Mouse (Mus musculus): ENCODE measurements at regions not wholly inside any gene's neighbourhood (a gene's known extent, or its start where the extent isn't known, plus 50 kb on each side); places are given as distances from the start of the nearest gene placed in this dataset.

- no peak; the same call in 1 of the 2 replicates for TF ChIP-seq CTCF (IDR thresholded peaks at IDR 0.05)
- H3K4me3 ChIP-seq: peak overlapping the region; percentile 40
- intact Hi-C loops (cut with DNase I): loop anchor here (1.0 to 5.0 kb wide), 4 partner anchors 126 to 362 kb away; partner anchors contain the start of gene Lnpk
- H3K27ac ChIP-seq: no peak overlapping the region
- no peak for DNase-seq (ENCODE audit: extremely low spot score in 1 of 2, low spot score in 2 of 2)
Observed at GRCm38 (mm10) chr2:74300885-74301451, 278.3 kb downstream of the Lnpk start.

DNA sequence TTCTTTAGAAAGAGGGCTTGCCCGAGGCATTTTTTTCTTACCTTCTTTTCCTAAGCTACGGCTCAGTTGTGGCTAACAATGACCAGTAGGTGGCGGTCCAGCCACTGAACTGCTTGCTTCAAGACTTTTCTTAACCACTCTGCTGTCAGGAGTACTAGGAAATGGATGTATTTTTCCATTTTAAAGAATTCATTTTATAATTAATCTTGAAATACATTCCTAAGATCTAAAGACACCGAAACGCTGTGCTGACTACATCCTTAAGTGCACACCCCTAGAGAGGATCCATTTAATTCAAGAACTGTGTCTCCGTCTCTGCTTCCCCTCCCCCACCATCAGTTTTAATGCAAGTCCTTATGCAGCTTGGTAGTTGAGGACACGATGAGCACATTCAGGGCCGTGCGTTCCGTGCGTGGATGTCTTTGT is 278.9 kb downstream of the Lnpk start:
- Histone ChIP-seq H3K27ac (no peak overlapping the region; the same call in 1 of the 2 replicates), H3K4me3 (peak overlapping the region; percentile 40)
- peak; percentile 56 to 66 for DNase-seq (ENCODE audit: extremely low spot score in 1 of 2, low spot score in 2 of 2)
- TF ChIP-seq CTCF (IDR thresholded peaks at IDR 0.05): peak; percentile 88
- intact Hi-C loops (cut with DNase I): loop anchor here (1.0 to 5.0 kb wide), 4 partner anchors 127 to 362 kb away; partner anchors contain the start of gene Lnpk

GRCm38 (mm10) chr2:74292641-74293040 is 286.6 kb downstream of the Lnpk start:
- H3K4me3 ChIP-seq: no peak overlapping the region
- H3K27ac ChIP-seq: no peak overlapping the region
- no peak for DNase-seq (ENCODE audit: extremely low spot score in 1 of 2, low spot score in 2 of 2)
- intact Hi-C loops (cut with DNase I): no loop called here
- no peak for TF ChIP-seq CTCF (IDR thresholded peaks at IDR 0.05)

GRCm38 (mm10) chr2:74291416-74292396 is 287.5 kb downstream of the Lnpk start:
- TF ChIP-seq CTCF (IDR thresholded peaks at IDR 0.05): no peak

GRCm38 (mm10) chr2:74285624-74286023 is 293.6 kb downstream of the Lnpk start:
- DNase-seq (ENCODE audit: extremely low spot score in 1 of 2, low spot score in 2 of 2): no peak
- intact Hi-C loops (cut with DNase I): no loop called here
- Histone ChIP-seq H3K4me3 (no peak overlapping the region), H3K27ac (no peak overlapping the region)
- no peak for TF ChIP-seq CTCF (IDR thresholded peaks at IDR 0.05)

More at GRCm38 (mm10) chr2:74291416-74292396, 287.5 kb downstream of the Lnpk start:
- intact Hi-C loops (cut with DNase I): no loop called here
- DNase-seq (ENCODE audit: extremely low spot score in 1 of 2, low spot score in 2 of 2): no peak
- H3K27ac ChIP-seq: no peak overlapping the region
- no peak overlapping the region for H3K4me3 ChIP-seq

DNA sequence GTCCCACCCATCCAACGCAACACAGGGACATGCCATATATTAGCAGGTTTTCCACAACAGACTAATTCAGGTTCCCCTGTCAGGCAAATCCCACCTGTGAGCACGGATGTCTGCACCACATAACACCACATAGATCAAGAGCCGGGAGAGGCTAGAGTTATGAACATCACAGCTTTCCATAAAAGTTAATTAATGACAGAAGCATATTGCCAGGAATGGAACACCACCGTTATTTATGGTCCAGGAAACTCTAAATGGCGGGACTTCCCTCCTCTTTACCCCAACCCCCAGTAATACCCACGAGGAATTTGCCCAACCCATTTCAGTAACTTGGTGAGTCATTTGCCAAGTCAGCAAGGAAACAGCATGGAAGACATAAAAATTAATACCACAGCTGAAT is 314.3 kb downstream of the Lnpk start:
- TF ChIP-seq CTCF (IDR thresholded peaks at IDR 0.05): no peak

DNA sequence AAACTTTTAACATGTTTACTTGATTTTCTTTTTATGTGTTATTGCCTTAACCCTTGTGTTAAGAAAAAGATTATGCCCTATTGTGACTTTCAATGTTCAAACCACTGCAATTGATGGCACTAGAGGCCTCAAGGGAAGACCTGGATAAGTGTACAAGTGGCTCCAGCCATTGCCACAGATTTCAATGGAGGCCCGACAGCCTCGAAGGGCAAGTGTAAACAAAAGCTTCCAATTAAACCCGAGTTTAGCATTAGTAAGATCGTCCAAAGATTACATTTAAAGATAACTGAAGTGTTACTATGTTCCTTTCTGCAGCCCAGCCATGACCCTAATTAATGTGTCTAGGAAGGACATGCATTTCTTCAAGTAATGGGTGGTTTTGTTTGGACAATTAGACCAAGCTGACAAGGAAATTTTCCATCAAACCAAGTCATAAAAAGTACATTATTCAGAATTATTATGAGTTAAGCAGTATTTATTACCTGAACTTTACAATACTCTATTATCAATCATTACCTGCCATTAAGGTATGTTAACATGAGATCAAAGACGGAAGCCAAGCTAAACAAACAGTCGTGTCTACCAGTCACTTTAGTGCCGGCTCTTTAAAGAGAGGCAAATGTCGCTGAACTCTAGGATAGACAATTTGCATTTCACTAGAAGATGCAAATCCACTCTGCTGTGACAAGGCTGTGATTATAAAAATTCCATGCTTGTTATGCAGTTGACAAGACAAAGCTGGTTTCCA is 322.0 kb downstream of the Lnpk start:
- intact Hi-C loops (cut with DNase I): no loop called here
- no peak for DNase-seq (ENCODE audit: extremely low spot score in 1 of 2, low spot score in 2 of 2)
- no peak overlapping the region for H3K4me3 ChIP-seq
- no peak for TF ChIP-seq CTCF (IDR thresholded peaks at IDR 0.05)
- H3K27ac ChIP-seq: no peak overlapping the region

More for the DNA sequence above, 314.3 kb downstream of the Lnpk start:
- no peak for DNase-seq (ENCODE audit: extremely low spot score in 1 of 2, low spot score in 2 of 2)
- intact Hi-C loops (cut with DNase I): no loop called here
- Histone ChIP-seq H3K4me3 (no peak overlapping the region), H3K27ac (no peak overlapping the region)

DNA sequence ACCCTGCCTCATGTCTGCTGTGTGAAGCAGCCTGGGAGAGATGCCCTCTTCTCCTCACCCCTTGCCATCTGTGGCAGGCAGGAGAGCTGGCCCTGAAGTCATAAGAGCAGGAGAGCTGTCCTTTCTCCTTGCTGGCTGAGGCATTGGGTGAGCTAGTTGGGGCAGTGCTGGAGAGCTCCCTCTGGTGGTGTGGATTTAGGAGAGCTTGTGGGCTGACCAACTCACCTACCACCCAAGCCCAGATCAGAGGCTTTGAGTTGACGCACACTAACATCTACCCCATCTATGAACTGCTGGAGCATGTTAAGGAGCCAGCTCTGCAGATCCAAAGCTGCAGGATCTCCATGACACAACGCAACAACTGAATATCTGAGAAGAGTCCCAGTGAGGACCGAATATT is 331.7 kb downstream of the Lnpk start:
- no peak overlapping the region for H3K27ac ChIP-seq
- peak; percentile 35 for TF ChIP-seq CTCF (IDR thresholded peaks at IDR 0.05)
- H3K4me3 ChIP-seq: no peak overlapping the region
- intact Hi-C loops (cut with DNase I): loop anchor here (1.0 kb wide), 1 partner anchor 179 kb away; no protein-coding TSS in a partner anchor
- DNase-seq (ENCODE audit: extremely low spot score in 1 of 2, low spot score in 2 of 2): peak in 1 of 2 experiments; percentile 10

DNA sequence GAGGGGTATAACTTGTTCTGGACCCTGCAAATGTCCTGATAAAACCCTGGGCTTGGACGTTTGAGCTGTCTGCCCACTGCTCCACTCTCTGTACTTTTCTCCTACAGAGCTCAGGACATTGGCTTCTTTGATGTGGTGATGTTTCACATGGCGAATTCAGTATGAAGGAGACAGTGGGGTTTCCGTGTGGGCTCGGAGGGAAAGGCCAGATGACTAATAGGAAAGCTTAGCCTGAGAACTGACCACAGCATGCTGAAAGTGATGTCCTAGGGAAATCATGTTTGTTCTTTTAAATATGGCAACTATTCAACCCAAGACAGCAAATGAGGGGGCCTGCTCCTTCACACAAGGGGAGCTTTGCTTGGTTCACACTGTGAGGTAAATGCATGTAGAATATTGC is 332.6 kb downstream of the Lnpk start:
- no peak for TF ChIP-seq CTCF (IDR thresholded peaks at IDR 0.05)
- no peak for DNase-seq (ENCODE audit: extremely low spot score in 1 of 2, low spot score in 2 of 2)
- intact Hi-C loops (cut with DNase I): loop anchor here (1.0 kb wide), 1 partner anchor 178 kb away; no protein-coding TSS in a partner anchor
- no peak overlapping the region for H3K27ac ChIP-seq
- no peak overlapping the region for H3K4me3 ChIP-seq

GRCm38 (mm10) chr2:74244203-74244602 is 333.1 kb upstream of the Atp5g3 start:
- DNase-seq (ENCODE audit: extremely low spot score in 1 of 2, low spot score in 2 of 2): no peak
- TF ChIP-seq CTCF (IDR thresholded peaks at IDR 0.05): no peak
- Histone ChIP-seq H3K4me3 (no peak overlapping the region), H3K27ac (no peak overlapping the region)
- intact Hi-C loops (cut with DNase I): no loop called here

DNA sequence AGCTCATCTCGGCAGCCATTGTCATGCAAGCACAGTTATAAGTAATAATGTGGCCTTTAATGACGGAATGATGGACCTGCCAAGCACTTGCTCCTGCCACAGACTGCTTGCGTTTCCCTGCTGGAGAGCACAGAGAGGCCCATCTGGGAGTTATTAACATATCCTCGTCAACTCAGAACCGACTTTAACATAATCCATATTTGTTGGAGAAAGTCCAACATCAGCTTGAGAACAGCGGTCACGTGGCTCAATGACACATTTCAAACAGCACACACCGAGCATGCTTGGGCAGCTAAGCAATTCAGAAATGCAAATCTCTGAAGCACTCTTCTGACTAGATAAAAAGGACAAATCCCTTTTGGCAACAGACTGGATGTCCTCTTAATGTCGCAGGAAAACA is 332.7 kb upstream of the Atp5g3 start:
- no peak overlapping the region for H3K27ac ChIP-seq
- intact Hi-C loops (cut with DNase I): no loop called here
- TF ChIP-seq CTCF (IDR thresholded peaks at IDR 0.05): no peak
- H3K4me3 ChIP-seq: no peak overlapping the region
- no peak for DNase-seq (ENCODE audit: extremely low spot score in 1 of 2, low spot score in 2 of 2)

Measured in left cerebral cortex, adult 2 months (tissue).